Mouse (Mus musculus) stomach, postnatal 0 days (tissue): ENCODE measurements around the gene Mc1r. TPM values are rescaled to one million over a fixed set of nuclear protein-coding genes. Genes with fewer than 3 reads are reported as not detected.

Source experiments
- ATAC-seq: fragments of 200-750 bp; cut with Nextera tagmentation; 2 replicates; pipeline ENCODE4 v1.8.0; 2017; ENCODE audit not compliant: low FRiP score, low TSS enrichment
- DNase-seq: peaks from one replicate; pipeline ENCODE4 v3.0.0-alpha.2; 2016; ENCODE audit warnings: low spot score
- H3K27ac ChIP-seq: fragments of 300-500 bp; sonication (generic); replicated peaks from 2 replicates; pipeline ENCODE4 v1.5.1; 2014; ENCODE audit warnings: mild to moderate bottlenecking, control low read depth
- H3K27me3 ChIP-seq: fragments of 300-500 bp; sonication (generic); 2 replicates; pipeline ENCODE4 v1.6.1; 2014; ENCODE audit warnings: low read length; ENCODE audit not compliant: control insufficient read depth, insufficient read depth
- H3K36me3 ChIP-seq: fragments of 300-500 bp; sonication (generic); 2 replicates; pipeline ENCODE4 v1.6.1; 2014; ENCODE audit warnings: low read length, mixed read lengths; ENCODE audit not compliant: control insufficient read depth, insufficient read depth
- H3K4me1 ChIP-seq: fragments of 300-500 bp; sonication (generic); replicated peaks from 2 replicates; pipeline ENCODE4 v1.6.1; 2014; ENCODE audit warnings: antibody characterized with exemption; ENCODE audit not compliant: control insufficient read depth, insufficient read depth
- H3K4me2 ChIP-seq: fragments of 300-500 bp; sonication (generic); replicated peaks from 2 replicates; pipeline ENCODE4 v1.6.1; 2014; ENCODE audit warnings: low read depth, mild to moderate bottlenecking, control low read depth, moderate library complexity
- H3K4me3 ChIP-seq: fragments of 300-500 bp; sonication (generic); 2 replicates; pipeline ENCODE4 v1.5.1; 2014; ENCODE audit warnings: low read depth, low read length, control low read depth
- H3K9ac ChIP-seq: fragments of 300-500 bp; sonication (generic); 2 replicates; pipeline ENCODE4 v1.6.1; 2014; ENCODE audit warnings: mild to moderate bottlenecking, low read length, control low read depth, mixed read lengths
- H3K9me3 ChIP-seq: fragments of 300-500 bp; sonication (generic); 2 replicates; pipeline ENCODE4 v1.6.1; 2016; ENCODE audit warnings: low read length; ENCODE audit not compliant: control insufficient read depth
- CTCF ChIP-seq: IDR thresholded peaks from 2 replicates; pipeline ENCODE4 v1.5.1; 2016; ENCODE audit warnings: antibody characterized with exemption, low read depth, mild to moderate bottlenecking, moderate library complexity
- EP300 ChIP-seq: optimal IDR thresholded peaks from 2 replicates; pipeline ENCODE3; 2016; ENCODE audit warnings: antibody characterized with exemption
- WGBS: fragments of 180-500 bp; shearing (Covaris S2); extraction: QIAGEN DNeasy Blood & Tissue Kit; methylation state at CpG from one replicate; pipeline ENCODE4 v1.1.7; 2014; 5-methylcytosine and 5-hydroxymethylcytosine counted together
- polyA plus RNA-seq: library from polyadenylated mRNA; unstranded; fragments of >200 nt; fragmentation: Nextera tagmentation; extraction: Ambion mirVana; gene quantifications from 2 replicates; pipeline ENCODE4 v1.2.1, GENCODE M21; 2015

Mc1r gene
- polyA plus RNA-seq, 1 experiment from 2014 or later = not detected

DNA sequence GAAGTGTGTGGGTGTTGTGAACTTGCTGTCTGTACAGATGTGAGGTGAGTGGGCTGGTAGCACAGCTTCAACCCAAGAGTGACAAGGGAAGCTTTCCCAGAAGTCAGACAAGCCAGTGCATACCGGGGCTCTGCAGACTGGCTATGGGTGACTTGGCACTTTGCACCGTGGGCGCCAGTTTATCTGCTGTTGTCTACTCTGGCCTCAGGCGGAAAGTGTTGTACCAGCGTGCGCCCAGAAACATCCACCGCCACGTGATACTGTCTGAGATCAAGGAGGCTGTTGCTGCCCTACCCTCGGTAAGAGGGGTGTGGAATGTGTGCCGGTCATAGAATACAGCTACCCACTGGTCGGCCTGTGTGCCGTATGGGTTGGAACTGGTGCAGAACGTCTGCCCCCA, 8.6 kb upstream of the Mc1r start:
- Histone ChIP-seq H3K4me3 (no peak overlapping the region), H3K27me3 (no peaks in the 10 kb centered on the region), H3K9ac (no peak overlapping the region), H3K36me3 (peaks cover 53% of the 10 kb centered on the region), H3K9me3 (no peaks in the 10 kb centered on the region), H3K27ac (no peak overlapping the region), H3K4me2 (no peak overlapping the region), H3K4me1 (no peaks in the 10 kb centered on the region)
- ATAC-seq = no peak
- no peak for TF ChIP-seq CTCF
- no peak for TF ChIP-seq EP300
- WGBS = 88% methylated on average over 13 of the region's 13 CpGs
- no peak for DNase-seq

DNA sequence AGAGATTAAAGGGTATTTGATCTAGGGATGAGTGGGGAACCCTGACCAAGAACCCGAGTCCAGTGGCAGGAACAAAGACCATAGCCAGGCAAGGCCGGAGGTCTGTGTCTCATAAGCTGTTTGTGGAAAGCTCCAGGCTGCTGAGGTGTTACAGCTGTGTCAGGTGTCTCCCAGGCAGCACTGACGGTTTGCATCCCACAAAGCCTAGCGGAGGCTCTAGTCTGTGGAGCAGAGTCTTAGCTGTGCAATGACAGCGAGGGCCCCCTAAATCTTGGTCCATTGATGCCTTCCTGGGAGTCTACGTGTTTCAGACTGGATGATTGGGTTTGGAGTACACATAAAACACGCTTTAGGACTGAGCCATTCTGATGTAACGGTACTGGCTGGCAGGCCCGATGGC, 5.0 kb upstream of the Mc1r start:
- no peaks in the 10 kb centered on the region for H3K27me3 ChIP-seq
- peaks cover 41% of the 10 kb centered on the region for H3K36me3 ChIP-seq
- H3K4me1 ChIP-seq = no peaks in the 10 kb centered on the region
- no peak for DNase-seq
- H3K4me3 ChIP-seq = no peak overlapping the region
- H3K4me2 ChIP-seq = no peak overlapping the region
- no peaks in the 10 kb centered on the region for H3K9me3 ChIP-seq
- no peak overlapping the region for H3K9ac ChIP-seq
- no peak for TF ChIP-seq CTCF
- H3K27ac ChIP-seq = no peak overlapping the region
- WGBS = 85% methylated on average over 9 of the region's 9 CpGs
- ATAC-seq = no peak

DNA sequence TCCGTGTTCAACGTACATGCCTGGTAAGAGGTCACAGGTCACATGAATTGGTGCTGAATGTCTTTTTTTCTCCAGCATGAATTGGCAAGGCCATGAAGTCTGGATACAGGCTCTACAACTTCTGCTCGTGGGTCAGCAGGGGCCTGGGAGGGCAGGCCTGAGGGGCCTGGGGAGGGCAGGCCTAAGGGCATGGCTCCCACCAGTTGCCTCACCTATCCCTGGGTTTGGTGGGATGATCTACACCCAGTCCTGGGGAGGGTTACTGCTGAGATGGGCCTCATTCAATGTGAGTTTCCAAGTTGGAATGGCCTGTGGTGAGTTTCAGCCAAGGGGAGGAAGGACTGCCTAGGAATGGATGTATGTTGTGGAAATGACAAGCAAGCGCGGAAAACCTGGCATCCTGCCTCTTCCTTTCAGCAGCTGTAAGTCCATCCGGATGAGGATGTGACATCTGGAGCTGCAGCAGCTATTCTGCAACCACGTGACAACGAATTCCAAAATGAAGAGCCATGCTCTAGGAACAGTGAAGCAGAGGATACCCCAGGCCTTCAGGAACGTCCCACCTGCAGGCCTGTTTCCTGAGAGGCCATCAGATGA, 4.1 kb upstream of the Mc1r start:
- H3K27ac ChIP-seq = no peak overlapping the region
- H3K9me3 ChIP-seq = no peaks in the 10 kb centered on the region
- no peak for TF ChIP-seq EP300
- no peak for TF ChIP-seq CTCF
- H3K36me3 ChIP-seq = peaks cover 34% of the 10 kb centered on the region
- H3K4me3 ChIP-seq = no peak overlapping the region
- no peaks in the 10 kb centered on the region for H3K27me3 ChIP-seq
- DNase-seq (no peak), ATAC-seq (no peak)
- H3K9ac ChIP-seq = no peak overlapping the region
- H3K4me1 ChIP-seq = no peaks in the 10 kb centered on the region
- no peak overlapping the region for H3K4me2 ChIP-seq
- 80% methylated on average over 9 of the region's 9 CpGs for whole genome bisulfite sequencing

DNA sequence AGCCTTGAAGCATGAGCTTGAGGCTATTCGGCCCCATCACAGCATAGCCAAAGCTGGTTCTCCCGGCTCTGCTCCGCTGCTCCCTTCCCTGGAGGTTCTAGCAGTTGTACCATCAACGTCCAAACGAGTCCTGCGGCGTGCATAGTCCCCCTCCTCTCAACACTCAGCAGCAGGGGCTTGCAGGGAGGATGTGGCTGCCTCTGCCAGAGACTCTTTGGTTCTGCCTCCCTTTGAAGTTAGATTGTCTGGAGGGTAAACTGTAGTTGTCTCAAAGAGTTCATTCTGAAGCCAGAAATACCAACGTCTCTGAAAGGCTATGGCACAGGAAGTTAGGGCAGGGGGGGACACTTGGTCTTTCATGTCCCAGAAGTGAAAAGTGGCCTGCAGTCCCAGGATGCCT, 2.4 kb upstream of the Mc1r start:
- no peak overlapping the region for H3K4me3 ChIP-seq
- TF ChIP-seq CTCF = no peak
- TF ChIP-seq EP300 = no peak
- ATAC-seq (no peak), DNase-seq (no peak)
- H3K27me3 ChIP-seq = 0 out of 2 replicates have a peak, but pooled peaks cover under 1% of the 10 kb centered on the region
- 61% methylated on average over 8 of the region's 8 CpGs for WGBS
- H3K27ac ChIP-seq = no peak overlapping the region
- no peaks in the 10 kb centered on the region for H3K9me3 ChIP-seq
- peaks cover 20% of the 10 kb centered on the region for H3K36me3 ChIP-seq
- no peak overlapping the region for H3K4me2 ChIP-seq
- H3K4me1 ChIP-seq = no peaks in the 10 kb centered on the region
- no peak overlapping the region for H3K9ac ChIP-seq

- H3K27ac ChIP-seq = no peak overlapping the region
- H3K4me1 ChIP-seq = no peaks in the 10 kb centered on the region
- peaks cover 18% of the 10 kb centered on the region for H3K27me3 ChIP-seq
- WGBS = 87% methylated on average over 13 of the region's 13 CpGs
- TF ChIP-seq EP300 (no peak), CTCF (no peak)
- H3K4me3 ChIP-seq = no peak overlapping the region
- H3K36me3 ChIP-seq = 0 out of 2 replicates have a peak, but pooled peaks cover 3% of the 10 kb centered on the region
- no peak for ATAC-seq
- no peak overlapping the region for H3K9ac ChIP-seq
- H3K9me3 ChIP-seq = no peaks in the 10 kb centered on the region
- H3K4me2 ChIP-seq = no peak overlapping the region
- DNase-seq = no peak
These were observed 705 bp downstream of the Mc1r start for GRCm38 (mm10) chr8:123407612-123408011.

DNA sequence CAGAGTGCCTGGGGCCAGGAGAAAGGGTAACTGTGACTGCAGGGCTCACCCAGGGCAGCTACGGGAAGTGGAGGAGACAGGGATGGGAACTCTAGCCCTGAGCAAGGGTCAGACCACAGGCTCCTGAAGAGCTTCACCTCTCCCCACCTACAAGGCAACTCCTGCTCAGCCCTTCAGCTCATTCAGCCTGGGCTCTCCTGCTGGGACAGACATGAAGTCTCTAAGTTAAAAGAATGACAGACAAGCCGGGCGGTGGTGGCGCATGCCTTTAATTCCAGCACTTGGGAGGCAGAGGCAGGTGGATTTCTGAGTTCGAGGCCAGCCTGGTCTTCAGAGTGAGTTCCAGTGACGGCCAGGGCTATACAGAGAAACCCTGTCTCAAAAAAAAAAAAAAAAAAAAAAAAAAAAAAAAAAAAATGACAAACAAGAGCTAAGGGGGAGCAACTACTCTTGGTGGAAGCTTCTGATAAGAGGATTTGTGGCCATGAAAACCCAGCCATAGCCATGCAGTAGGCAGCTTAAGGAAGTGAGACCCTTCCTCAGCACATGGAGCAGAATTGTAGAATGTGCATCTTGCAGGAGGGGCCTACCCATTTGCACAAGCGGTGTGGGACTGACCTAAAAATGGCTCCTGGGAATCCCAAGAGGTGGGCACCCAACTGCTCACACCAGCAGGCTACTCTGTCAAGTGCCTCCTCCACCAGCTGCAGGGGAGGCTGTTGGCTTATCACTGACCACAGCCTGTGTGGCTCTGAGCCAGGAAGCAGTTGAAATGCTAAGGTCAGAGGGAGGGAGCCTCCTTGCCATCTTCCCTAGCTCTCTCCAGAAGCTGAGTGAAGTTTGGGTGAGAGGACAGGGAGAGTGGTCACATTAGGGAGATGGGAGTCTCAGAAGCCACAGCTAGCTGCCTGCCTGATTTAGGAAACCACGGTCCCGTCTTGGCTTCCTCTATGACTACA, 2.0 kb downstream of the Mc1r start:
- Histone ChIP-seq H3K36me3 (no peaks in the 10 kb centered on the region), H3K4me1 (no peaks in the 10 kb centered on the region), H3K27ac (no peak overlapping the region), H3K9me3 (no peaks in the 10 kb centered on the region), H3K9ac (no peak overlapping the region), H3K27me3 (peaks cover 18% of the 10 kb centered on the region), H3K4me2 (no peak overlapping the region), H3K4me3 (no peak overlapping the region)
- DNase-seq (no peak), ATAC-seq (no peak)
- WGBS = 67% methylated on average over 9 of the region's 9 CpGs
- no peak for TF ChIP-seq EP300
- TF ChIP-seq CTCF = no peak
